Mouse (Mus musculus) embryonic facial prominence, embryonic 13.5 days (tissue): ENCODE results near the gene 1700003F12Rik. TPM values are rescaled to one million over a fixed set of nuclear protein-coding genes. Genes with fewer than 3 reads are reported as not detected.

Experiments
- ATAC-seq: fragments of 200-750 bp; cut with Nextera tagmentation; 2 replicates; pipeline ENCODE4 v1.8.0; 2017; ENCODE audit warnings: low read depth; ENCODE audit not compliant: insufficient number of reproducible peaks, insufficient read depth, low FRiP score, low TSS enrichment
- H3K27ac ChIP-seq: fragments of 300-500 bp; sonication (generic); 2 replicates; pipeline ENCODE4 v1.5.1; 2015; ENCODE audit warnings: moderate library complexity, mild to moderate bottlenecking, inconsistent platforms
- H3K27me3 ChIP-seq: fragments of 300-500 bp; sonication (generic); 2 replicates; pipeline ENCODE4 v1.6.1; 2015; ENCODE audit warnings: mild to moderate bottlenecking, inconsistent platforms
- H3K36me3 ChIP-seq: fragments of 300-500 bp; sonication (generic); 2 replicates; pipeline ENCODE4 v1.6.1; 2015; ENCODE audit warnings: mild to moderate bottlenecking, inconsistent platforms
- H3K4me1 ChIP-seq: fragments of 300-500 bp; sonication (generic); 2 replicates; pipeline ENCODE4 v1.6.1; 2015; ENCODE audit warnings: inconsistent platforms
- H3K4me2 ChIP-seq: fragments of 300-500 bp; sonication (generic); 2 replicates; pipeline ENCODE4 v1.6.1; 2015; ENCODE audit warnings: moderate library complexity, mild to moderate bottlenecking, inconsistent platforms
- H3K4me3 ChIP-seq: fragments of 300-500 bp; sonication (generic); 2 replicates; pipeline ENCODE4 v1.5.1; 2015; ENCODE audit warnings: mild to moderate bottlenecking, inconsistent platforms
- H3K9ac ChIP-seq: fragments of 300-500 bp; sonication (generic); 2 replicates; pipeline ENCODE4 v1.6.1; 2015; ENCODE audit warnings: mild to moderate bottlenecking, inconsistent platforms
- H3K9me3 ChIP-seq: fragments of 300-500 bp; sonication (generic); 2 replicates; pipeline ENCODE4 v1.6.1; 2016; ENCODE audit warnings: inconsistent platforms
- WGBS: fragments of 180-500 bp; shearing (Covaris S2); methylation state at CpG from one replicate; pipeline ENCODE4 v1.1.7; 2015; ENCODE audit warnings: mixed read lengths; 5-methylcytosine and 5-hydroxymethylcytosine counted together
- polyA plus RNA-seq: library from polyadenylated mRNA; unstranded; fragments of >200 nt; fragmentation: Nextera tagmentation; extraction: Ambion mirVana; gene quantifications from 2 replicates; pipeline ENCODE4 v1.2.1, GENCODE M21; 2015

1700003F12Rik gene
- polyA plus RNA-seq, 1 experiment from 2014 or later: 1.6 TPM

DNA sequence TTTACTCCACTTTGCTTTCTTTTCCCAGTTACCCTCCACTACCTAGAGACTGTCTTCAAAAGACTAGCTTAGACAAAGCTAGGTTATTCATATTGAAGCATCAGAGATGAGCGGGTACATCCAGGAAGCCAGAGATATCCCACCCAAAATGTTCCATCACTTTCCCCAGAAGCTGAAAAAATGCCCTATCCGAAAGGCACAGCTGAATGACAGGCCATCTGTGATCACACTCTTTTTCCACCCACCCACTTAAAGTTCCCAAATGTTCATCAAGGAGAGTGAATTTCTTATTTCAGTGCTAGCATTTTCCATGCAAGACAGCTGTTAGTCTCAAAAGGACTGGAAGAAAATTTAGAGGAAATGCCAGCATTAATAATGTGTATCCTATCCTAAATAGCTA lies 21.6 kb upstream of the 1700003F12Rik start:
- ATAC-seq: no peak

GRCm38 (mm10) chr2:154526531-154526930 lies 20.4 kb upstream of the 1700003F12Rik start:
- no peaks in the 10 kb centered on the region for H3K9me3 ChIP-seq
- H3K4me3 ChIP-seq: no peak overlapping the region
- no peak overlapping the region for H3K9ac ChIP-seq
- peaks cover 81% of the 10 kb centered on the region for H3K36me3 ChIP-seq
- no peaks in the 10 kb centered on the region for H3K4me1 ChIP-seq
- H3K27me3 ChIP-seq: no peaks in the 10 kb centered on the region
- H3K27ac ChIP-seq: no peak overlapping the region
- no peak overlapping the region for H3K4me2 ChIP-seq
- no peak for ATAC-seq
- WGBS: 74% methylated on average over 3 of the region's 3 CpGs

More for the DNA sequence above, 21.6 kb upstream of the 1700003F12Rik start:
- no peak overlapping the region for H3K27ac ChIP-seq
- peaks cover 79% of the 10 kb centered on the region for H3K36me3 ChIP-seq
- no peak overlapping the region for H3K4me3 ChIP-seq
- H3K9me3 ChIP-seq: no peaks in the 10 kb centered on the region
- WGBS: 93% methylated on average over 2 of the region's 2 CpGs
- H3K27me3 ChIP-seq: no peaks in the 10 kb centered on the region
- H3K9ac ChIP-seq: no peak overlapping the region
- no peaks in the 10 kb centered on the region for H3K4me1 ChIP-seq
- no peak overlapping the region for H3K4me2 ChIP-seq

DNA sequence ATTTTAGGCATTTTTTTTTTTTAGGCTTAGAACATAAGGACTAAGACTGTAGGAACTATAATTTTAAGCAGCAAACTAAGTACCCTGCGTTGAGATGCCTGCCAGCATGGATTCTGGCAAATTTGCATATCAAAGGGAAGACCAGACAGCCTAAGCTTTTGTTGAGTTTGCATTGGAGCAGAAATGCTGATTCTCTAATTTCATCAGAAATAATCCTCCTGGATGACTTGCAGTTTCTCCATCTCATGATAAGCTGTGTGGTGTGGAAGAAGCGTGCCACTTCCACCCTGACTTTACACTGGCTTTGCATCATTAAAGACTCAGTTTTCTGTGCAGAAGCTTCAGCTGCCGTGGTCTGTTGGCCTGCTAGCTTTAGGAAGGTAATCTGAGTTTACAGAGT lies 14.0 kb upstream of the 1700003F12Rik start:
- H3K4me2 ChIP-seq: no peak overlapping the region
- no peak overlapping the region for H3K4me3 ChIP-seq
- no peak for ATAC-seq
- H3K4me1 ChIP-seq: no peaks in the 10 kb centered on the region
- H3K27ac ChIP-seq: no peak overlapping the region
- H3K9me3 ChIP-seq: no peaks in the 10 kb centered on the region
- no peaks in the 10 kb centered on the region for H3K27me3 ChIP-seq
- no peak overlapping the region for H3K9ac ChIP-seq
- 71% methylated on average over 3 of the region's 3 CpGs for WGBS
- peaks cover 84% of the 10 kb centered on the region for H3K36me3 ChIP-seq

GRCm38 (mm10) chr2:154534704-154535270 lies 12.1 kb upstream of the 1700003F12Rik start:
- H3K9ac ChIP-seq: no peak overlapping the region
- ATAC-seq: no peak
- H3K27ac ChIP-seq: no peak overlapping the region
- H3K4me3 ChIP-seq: no peak overlapping the region
- WGBS: 93% methylated on average over 12 of the region's 12 CpGs
- H3K4me1 ChIP-seq: no peaks in the 10 kb centered on the region
- peaks cover 78% of the 10 kb centered on the region for H3K36me3 ChIP-seq
- H3K4me2 ChIP-seq: no peak overlapping the region
- H3K9me3 ChIP-seq: no peaks in the 10 kb centered on the region
- no peaks in the 10 kb centered on the region for H3K27me3 ChIP-seq

- H3K4me2 ChIP-seq: no peak overlapping the region
- H3K36me3 ChIP-seq: peaks cover 64% of the 10 kb centered on the region
- H3K9me3 ChIP-seq: no peaks in the 10 kb centered on the region
- no peaks in the 10 kb centered on the region for H3K4me1 ChIP-seq
- ATAC-seq: no peak
- 71% methylated on average over 2 of the region's 2 CpGs for WGBS
- no peak overlapping the region for H3K27ac ChIP-seq
- H3K4me3 ChIP-seq: no peak overlapping the region
- H3K9ac ChIP-seq: no peak overlapping the region
- no peaks in the 10 kb centered on the region for H3K27me3 ChIP-seq
Measured at GRCm38 (mm10) chr2:154538310-154538709, 8.6 kb upstream of the 1700003F12Rik start.

GRCm38 (mm10) chr2:154538710-154539109 lies 8.2 kb upstream of the 1700003F12Rik start:
- no peaks in the 10 kb centered on the region for H3K27me3 ChIP-seq
- H3K9ac ChIP-seq: no peak overlapping the region
- H3K36me3 ChIP-seq: peaks cover 60% of the 10 kb centered on the region

DNA sequence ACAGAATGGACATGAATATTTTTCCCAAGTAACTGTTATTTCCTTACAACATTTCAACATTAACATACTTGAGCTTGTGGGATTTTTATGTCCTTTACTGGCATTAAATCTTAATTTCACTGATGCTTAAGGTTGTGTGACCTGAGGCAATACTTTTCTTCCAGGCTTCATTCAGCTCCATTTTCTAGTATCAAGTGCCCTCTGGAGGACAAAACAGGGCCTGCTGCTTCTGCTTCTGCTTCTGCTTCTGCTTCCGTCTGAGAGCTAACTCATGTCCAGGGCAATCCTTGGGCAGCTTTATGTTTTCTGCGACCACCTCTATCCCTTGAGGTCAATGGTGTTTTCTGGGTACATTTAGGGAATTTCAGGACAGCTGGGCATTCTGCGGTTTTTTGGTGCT lies 7.2 kb upstream of the 1700003F12Rik start:
- Histone ChIP-seq H3K27ac (no peak overlapping the region), H3K9me3 (no peaks in the 10 kb centered on the region), H3K4me3 (no peak overlapping the region), H3K27me3 (no peaks in the 10 kb centered on the region), H3K4me1 (no peaks in the 10 kb centered on the region), H3K9ac (no peak overlapping the region), H3K4me2 (no peak overlapping the region), H3K36me3 (peaks cover 50% of the 10 kb centered on the region)
- 79% methylated on average over 3 of the region's 3 CpGs for WGBS
- ATAC-seq: no peak

More at GRCm38 (mm10) chr2:154538710-154539109, 8.2 kb upstream of the 1700003F12Rik start:
- Histone ChIP-seq H3K4me3 (no peak overlapping the region), H3K9me3 (no peaks in the 10 kb centered on the region), H3K4me2 (no peak overlapping the region), H3K4me1 (no peaks in the 10 kb centered on the region), H3K27ac (no peak overlapping the region)
- no peak for ATAC-seq
- 73% methylated on average over 3 of the region's 3 CpGs for WGBS

DNA sequence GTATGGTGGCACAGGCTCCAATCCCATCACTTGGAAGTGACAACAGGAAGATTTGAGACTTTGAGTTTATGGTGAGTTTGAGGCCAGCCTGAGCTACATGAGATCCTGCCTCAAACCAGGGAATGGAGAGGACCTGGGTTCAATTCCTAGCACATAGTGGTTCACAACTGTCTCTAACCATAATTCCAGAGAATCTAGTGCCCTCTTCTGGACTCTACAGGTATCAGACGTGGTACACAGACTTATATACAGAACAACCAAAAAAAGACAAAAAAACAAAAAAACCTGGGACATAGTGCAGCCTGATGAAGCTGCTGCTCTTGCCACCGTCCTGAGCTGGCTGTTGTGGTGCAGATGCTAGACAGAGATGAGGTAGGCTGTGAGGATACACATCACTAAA lies 5.3 kb upstream of the 1700003F12Rik start:
- H3K4me1 ChIP-seq: no peaks in the 10 kb centered on the region
- no peak overlapping the region for H3K9ac ChIP-seq
- no peak overlapping the region for H3K4me2 ChIP-seq
- 82% methylated on average over 2 of the region's 2 CpGs for WGBS
- no peak for ATAC-seq
- H3K9me3 ChIP-seq: no peaks in the 10 kb centered on the region
- no peak overlapping the region for H3K4me3 ChIP-seq
- H3K36me3 ChIP-seq: peaks cover 32% of the 10 kb centered on the region
- H3K27me3 ChIP-seq: no peaks in the 10 kb centered on the region
- no peak overlapping the region for H3K27ac ChIP-seq

- peaks cover 3% of the 10 kb centered on the region for H3K4me1 ChIP-seq
- ATAC-seq: no peak
- H3K4me3 ChIP-seq: no peak overlapping the region
- no peaks in the 10 kb centered on the region for H3K27me3 ChIP-seq
- peaks cover 15% of the 10 kb centered on the region for H3K36me3 ChIP-seq
- H3K4me2 ChIP-seq: no peak overlapping the region
- no peak overlapping the region for H3K27ac ChIP-seq
- WGBS: 89% methylated on average over 9 of the region's 9 CpGs
- no peaks in the 10 kb centered on the region for H3K9me3 ChIP-seq
- no peak overlapping the region for H3K9ac ChIP-seq
Measured at GRCm38 (mm10) chr2:154543567-154544347, 3.1 kb upstream of the 1700003F12Rik start.

- WGBS: 50% methylated on average over 3 of the region's 3 CpGs
- ATAC-seq: no peak
- Histone ChIP-seq H3K36me3 (no peaks in the 10 kb centered on the region), H3K27ac (no peak overlapping the region), H3K9me3 (no peaks in the 10 kb centered on the region), H3K4me2 (no peak overlapping the region), H3K9ac (no peak overlapping the region), H3K27me3 (peaks cover 35% of the 10 kb centered on the region), H3K4me3 (no peak overlapping the region), H3K4me1 (peaks cover 32% of the 10 kb centered on the region)
Measured at GRCm38 (mm10) chr2:154548688-154549087, 1.8 kb downstream of the 1700003F12Rik start.

DNA sequence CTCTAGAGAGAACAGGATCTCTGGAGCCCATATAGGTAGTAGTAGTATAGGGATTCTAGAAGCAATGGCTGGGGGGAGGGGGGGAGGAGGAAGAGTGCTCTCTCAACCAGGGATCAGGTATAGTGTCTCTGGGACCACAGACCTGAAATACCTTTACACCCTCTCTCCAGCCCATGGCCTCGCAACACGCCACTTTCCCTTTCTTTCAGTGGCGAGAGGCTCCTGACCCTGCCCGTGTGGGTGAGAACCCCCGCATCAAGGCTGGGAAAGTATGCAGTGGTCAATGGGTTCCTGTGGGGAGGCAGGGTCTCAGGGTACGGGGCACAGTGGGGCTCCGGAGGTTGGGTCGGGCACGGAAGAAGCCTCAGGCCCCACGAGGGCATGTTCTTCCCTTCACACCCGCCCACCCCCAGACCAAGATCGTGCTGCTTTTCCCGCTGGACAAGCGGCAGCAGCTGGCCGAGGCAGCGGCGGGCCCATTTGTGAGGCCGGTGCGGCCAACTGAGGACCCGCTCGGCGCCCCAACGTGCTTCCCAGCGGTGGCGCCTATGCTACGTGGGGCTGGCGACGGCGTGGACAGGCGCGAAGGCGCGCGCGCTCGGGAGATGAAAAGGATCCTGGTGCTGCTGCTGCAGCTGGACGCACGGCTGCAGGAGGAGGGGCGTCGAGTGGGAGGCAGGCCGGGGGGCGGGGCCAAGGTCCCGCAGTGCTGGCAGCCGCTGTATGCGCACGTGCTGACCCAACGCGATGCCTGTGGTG lies 2.4 kb downstream of the 1700003F12Rik start:
- ATAC-seq: peak; percentile 68; the same call in 1 of the 2 replicates
- Histone ChIP-seq H3K9me3 (no peaks in the 10 kb centered on the region), H3K36me3 (no peaks in the 10 kb centered on the region), H3K4me3 (peak overlapping the region; percentile 48), H3K4me1 (peaks cover 32% of the 10 kb centered on the region), H3K27ac (no peak overlapping the region), H3K27me3 (peaks cover 35% of the 10 kb centered on the region), H3K4me2 (peak overlapping the region; percentile 96), H3K9ac (peak overlapping the region; percentile 72)
- WGBS: 3% methylated on average over 48 of the region's 48 CpGs

- H3K4me2 ChIP-seq: peak overlapping the region; percentile 96
- WGBS: 16% methylated on average over 20 of the region's 20 CpGs
- H3K4me3 ChIP-seq: peak overlapping the region; percentile 48
- H3K9me3 ChIP-seq: no peaks in the 10 kb centered on the region
- H3K36me3 ChIP-seq: no peaks in the 10 kb centered on the region
- H3K9ac ChIP-seq: peak overlapping the region; percentile 72
- no peak for ATAC-seq
- H3K27me3 ChIP-seq: peaks cover 35% of the 10 kb centered on the region
- no peak overlapping the region for H3K27ac ChIP-seq
- H3K4me1 ChIP-seq: peaks cover 34% of the 10 kb centered on the region
Measured at GRCm38 (mm10) chr2:154549886-154550189, 3.0 kb downstream of the 1700003F12Rik start.
